Mouse (Mus musculus) cortical plate, adult 2 months (tissue): Measurements from ENCODE around the gene Map2. TPM values are rescaled to one million over a fixed set of nuclear protein-coding genes. Genes with fewer than 3 reads are reported as not detected.
A peak's percentile ranks its signal among the peaks of the same experiment; 100 is the strongest.

Experiments
- H3K27ac ChIP-seq: fragments of 200-500 bp; 2 replicates; pipeline ENCODE4 v1.5.1; 2012; ENCODE audit warnings: low read length, control low read depth, inconsistent platforms; ENCODE audit not compliant: insufficient read depth
- H3K4me1 ChIP-seq: fragments of 200-500 bp; 2 replicates; pipeline ENCODE4 v1.6.1; 2011; ENCODE audit warnings: low read length; ENCODE audit not compliant: control insufficient read depth, insufficient read depth
- H3K4me3 ChIP-seq: fragments of 200-500 bp; 2 replicates; pipeline ENCODE4 v1.5.1; 2011; ENCODE audit warnings: mild to moderate bottlenecking, low read length, control low read depth; ENCODE audit not compliant: insufficient read depth
- CTCF ChIP-seq: fragments of 200-500 bp; IDR thresholded peaks from 2 replicates; pipeline ENCODE4 v1.5.1; 2011; ENCODE audit warnings: mild to moderate bottlenecking, control low read depth, low read length; ENCODE audit not compliant: insufficient read depth; ENCODE audit errors: extremely low read depth
- POLR2A ChIP-seq: fragments of 200-500 bp; IDR thresholded peaks from 2 replicates; pipeline ENCODE4 v1.6.1; 2011; ENCODE audit warnings: mild to moderate bottlenecking, low read length, control low read depth; ENCODE audit not compliant: insufficient read depth; ENCODE audit errors: extremely low read depth
- polyA plus RNA-seq: library from polyadenylated mRNA; depleted of rRNA; stranded (reverse); fragments of >200 nt; gene quantifications from 2 replicates; pipeline ENCODE4 v1.2.3, GENCODE M21; 2012; rRNA removed

The Map2 gene
- polyA plus RNA-seq, 1 experiment, result 479 TPM

DNA sequence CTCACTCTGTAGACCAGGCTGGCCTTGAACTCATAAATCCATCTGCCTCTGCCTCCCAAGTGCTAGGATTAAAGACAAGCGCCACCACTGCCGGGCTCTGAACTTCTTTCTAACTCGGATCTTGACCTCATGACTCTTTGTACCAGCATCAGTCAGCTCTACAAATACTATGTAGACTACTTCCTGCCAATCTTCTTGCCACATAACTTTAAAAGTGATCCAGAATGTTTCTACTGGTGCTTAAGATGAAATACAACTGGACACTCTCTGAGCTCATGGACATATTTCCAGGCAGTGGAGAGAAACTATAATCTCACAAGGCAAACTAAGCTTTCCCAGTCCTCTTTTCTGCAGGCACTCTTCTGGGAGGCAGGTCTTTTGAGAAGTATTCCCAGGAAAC is 284.3 kb downstream of the Map2 start:
- Histone ChIP-seq H3K4me1 (no peaks in the 10 kb centered on the region), H3K27ac (no peak overlapping the region), H3K4me3 (no peak overlapping the region)
- TF ChIP-seq CTCF, result no peak
- no peak for TF ChIP-seq POLR2A

DNA sequence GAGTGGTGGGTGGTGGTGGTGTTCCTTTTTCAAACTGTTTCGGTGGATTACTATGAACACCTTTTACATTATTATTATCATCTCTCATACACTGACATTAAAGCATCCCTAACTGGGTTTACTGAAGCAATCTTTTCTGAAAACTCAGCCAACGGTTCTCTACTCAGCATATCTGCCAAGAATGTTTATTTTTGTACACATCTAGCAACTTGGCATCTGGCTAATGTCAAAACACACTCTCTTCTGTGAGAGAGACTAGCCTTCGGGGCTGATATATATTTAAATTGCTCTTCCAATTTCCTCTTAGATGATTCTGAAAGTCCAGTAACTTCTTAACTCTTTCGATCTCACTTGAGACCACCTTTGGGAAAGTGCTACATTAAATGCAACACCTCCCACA is 285.8 kb downstream of the Map2 start:
- TF ChIP-seq CTCF (no peak), POLR2A (no peak)
- Histone ChIP-seq H3K4me1 (no peaks in the 10 kb centered on the region), H3K4me3 (no peak overlapping the region), H3K27ac (no peak overlapping the region)

DNA sequence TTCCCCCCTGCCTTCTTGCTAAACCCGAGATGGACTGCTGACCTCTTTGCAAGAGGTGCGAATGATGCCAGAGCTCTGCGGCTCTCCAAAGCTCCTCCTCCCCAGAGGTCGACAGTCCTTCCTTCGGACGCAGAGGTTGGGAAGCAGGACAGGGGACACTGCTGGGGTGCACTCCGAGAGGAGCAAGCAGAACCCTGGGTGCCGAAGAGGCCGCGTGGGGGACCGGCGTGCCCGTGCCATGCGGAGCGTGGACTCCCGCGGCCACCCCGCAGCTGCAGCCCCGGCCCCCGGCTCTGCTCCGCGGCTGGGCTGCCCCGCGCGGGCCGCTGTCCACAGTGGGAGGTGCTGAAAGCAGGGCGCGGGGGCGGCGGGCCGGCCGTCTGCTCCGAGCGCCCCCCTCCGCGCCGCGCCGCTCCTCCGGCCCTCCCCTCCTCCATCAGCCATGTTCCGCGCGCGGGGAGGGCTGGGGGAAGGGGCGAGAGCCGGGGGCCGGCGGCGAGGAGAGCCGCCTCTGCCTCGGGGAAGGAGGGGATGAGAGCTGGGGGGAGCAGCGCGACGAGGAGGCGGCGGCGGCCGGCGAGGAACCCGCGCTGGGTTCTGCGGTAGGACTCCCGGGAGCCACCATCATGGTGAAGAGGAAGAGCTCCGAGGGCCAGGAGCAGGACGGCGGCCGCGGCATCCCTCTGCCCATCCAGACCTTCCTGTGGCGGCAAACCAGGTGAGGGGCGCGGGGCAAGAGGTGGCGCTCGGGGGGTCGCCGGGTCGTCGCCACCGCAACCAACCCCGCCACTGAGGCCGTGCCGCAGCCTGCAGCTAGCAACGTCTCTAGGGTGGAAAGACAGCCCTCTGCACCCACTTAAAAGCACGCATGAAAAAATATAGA is 293.0 kb downstream of the Map2 start, which contains the start of gene Unc80:
Gene Unc80 (plus strand): TSS at position 547 of the 883 bp plus-strand sequence.
- TF ChIP-seq POLR2A (no peak), CTCF (no peak)
- H3K4me1 ChIP-seq, result peaks cover 3% of the 10 kb centered on the region
- H3K4me3 ChIP-seq, result peak within 1 kb of the TSS; percentile 72
- H3K27ac ChIP-seq, result peak within 1 kb of the TSS; percentile 80

DNA sequence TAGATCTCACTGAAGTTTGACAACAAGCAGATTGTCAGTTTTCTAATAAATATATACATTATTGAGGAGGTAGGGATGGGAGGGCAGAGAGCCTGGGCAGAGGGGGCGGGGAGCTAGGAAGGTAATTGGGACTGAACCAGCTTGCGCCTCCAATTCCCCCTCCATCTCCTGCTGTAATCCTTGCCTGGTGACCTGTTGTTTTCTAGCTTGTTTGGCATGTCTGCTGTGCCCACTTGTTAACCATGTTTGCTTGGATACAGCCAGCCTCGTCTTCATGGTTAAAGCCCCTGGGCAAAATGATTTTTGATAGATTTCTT is 293.6 kb downstream of the Map2 start:
- peak overlapping the region; percentile 72 for H3K4me3 ChIP-seq
- H3K27ac ChIP-seq, result no peak overlapping the region
- TF ChIP-seq POLR2A, result no peak
- TF ChIP-seq CTCF, result no peak
- peaks cover 3% of the 10 kb centered on the region for H3K4me1 ChIP-seq

DNA sequence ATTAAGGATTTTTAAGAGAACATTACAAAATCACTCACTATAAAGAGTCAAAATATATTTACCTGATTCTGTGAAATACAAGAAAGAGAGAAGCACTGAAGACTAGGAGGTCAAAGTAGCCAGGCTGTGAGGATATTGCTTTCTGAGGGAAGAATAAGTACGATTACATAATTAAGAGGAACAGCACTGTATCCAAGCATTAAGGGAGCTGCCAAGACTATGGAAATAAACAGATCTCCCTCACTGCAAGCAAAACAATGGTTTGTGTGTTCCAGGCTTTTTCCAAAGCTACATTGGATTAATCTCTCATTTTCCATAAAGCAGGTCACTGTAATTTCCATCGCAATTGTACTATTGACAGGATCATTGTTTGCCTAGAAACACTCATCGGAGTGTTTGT is 307.7 kb downstream of the Map2 start:
- Histone ChIP-seq H3K27ac (no peak overlapping the region), H3K4me3 (no peak overlapping the region), H3K4me1 (no peaks in the 10 kb centered on the region; the same call in 1 of the 2 replicates)
- no peak for TF ChIP-seq POLR2A
- no peak for TF ChIP-seq CTCF

Other genes starting within 250 kb of the Map2 start
- not detected in 2 replicates for gene Crygf, start 248.8 kb upstream of the Map2 start, polyA plus RNA-seq